Mouse (Mus musculus): ENCODE measurements around the gene Gm19345.

GRCm38 (mm10) chr7:19815296-19816223, 36.2 kb upstream of the Gm19345 start:
- TF ChIP-seq POLR2A (IDR thresholded peaks at IDR 0.05; ENCODE audit: borderline replicate concordance, control insufficient read depth, low read depth, low read length) (no peak), CTCF (IDR thresholded peaks at IDR 0.05; ENCODE audit: control insufficient read depth, insufficient read depth, low read length) (no peak)

All from bone marrow, adult 2 months (tissue).